Mouse (Mus musculus) liver, adult 2 months (tissue): ENCODE measurements at regions not wholly inside any gene's neighbourhood (a gene's known extent, or its start where the extent isn't known, plus 50 kb on each side); places are given as distances from the start of the nearest gene placed in this dataset.

ENCODE experiments used
- CTCF ChIP-seq: fragments of 200-500 bp; IDR thresholded peaks from 2 replicates; pipeline ENCODE4 v1.5.1; 2011; ENCODE audit warnings: low read depth, low read length, control low read depth
- POLR2A ChIP-seq: fragments of 200-500 bp; IDR thresholded peaks from 2 replicates; pipeline ENCODE4 v1.6.1; 2011; ENCODE audit warnings: low read length, control low read depth; ENCODE audit not compliant: insufficient read depth; ENCODE audit errors: extremely low read depth

- TF ChIP-seq POLR2A: no peak
- no peak for TF ChIP-seq CTCF
Observed at GRCm38 (mm10) chr9:32816649-32817425, 180.8 kb downstream of the Ets1 start.
